In genomic region chr1:152624644-152625454, GRCm38 (mm10) we compare ENCODE assay signal across 7 mouse cellular contexts.
DNase-seq lines count a peak whose midpoint lies in the region; ATAC-seq and TF ChIP-seq lines count a peak whose summit lies in the region.

No protein-coding gene starts in this region.

- peak overlapping the region; percentile 87 for H3K9ac ChIP-seq in intestine, embryonic 16.5 days (ENCODE audit: low read depth, low read length)
- H3K9ac ChIP-seq in limb, embryonic 15.5 days = peak overlapping the region; percentile 70
- H3K9ac ChIP-seq in midbrain, embryonic 15.5 days = peak overlapping the region; percentile 67

- TF ChIP-seq CTCF in spleen, adult 2 months (IDR thresholded peaks at IDR 0.05; ENCODE audit: extremely low read depth, insufficient read depth, insufficient read length, insufficient replicate concordance) = no peak

- H3K4me3 ChIP-seq in intestine, embryonic 16.5 days (ENCODE audit: low read length) = peak overlapping the region; percentile 73
- peak overlapping the region; percentile 67 for H3K4me3 ChIP-seq in limb, embryonic 15.5 days
- H3K4me3 ChIP-seq in midbrain, embryonic 15.5 days = peak overlapping the region; percentile 78
- peak overlapping the region; percentile 72 for H3K4me3 ChIP-seq in spleen, adult 2 months (ENCODE audit: extremely low read depth, insufficient read depth, insufficient read length)

- peak; percentile 62 for DNase-seq in adrenal gland, adult 8-10 months
- DNase-seq in embryo, embryonic 10 days (ENCODE audit: low spot score) = peak; percentile 87
- DNase-seq in heart, adult 11 months = peak; percentile 99
- DNase-seq in spleen, adult 2 months (ENCODE audit: low read depth in 1 of 2, low spot score in 2 of 2) = peak; percentile 14 to 68

- H3K4me2 ChIP-seq in intestine, embryonic 16.5 days (ENCODE audit: low read depth, low read length) = peak overlapping the region; percentile 79
- H3K4me2 ChIP-seq in limb, embryonic 15.5 days = peak overlapping the region; percentile 72
- peak overlapping the region; percentile 95 for H3K4me2 ChIP-seq in midbrain, embryonic 15.5 days

- TF ChIP-seq POLR2A in spleen, adult 2 months (IDR thresholded peaks at IDR 0.05; ENCODE audit: low read depth, low read length) = 0 out of 2 replicates have a peak, but pooled peaks have one; percentile 11

- H3K27ac ChIP-seq in intestine, embryonic 16.5 days (ENCODE audit: low read length) = peak overlapping the region; percentile 91
- peak overlapping the region; percentile 86 for H3K27ac ChIP-seq in limb, embryonic 15.5 days
- H3K27ac ChIP-seq in midbrain, embryonic 15.5 days = peak overlapping the region; percentile 77
- H3K27ac ChIP-seq in spleen, adult 2 months (ENCODE audit: insufficient read depth, low read length) = peak overlapping the region; percentile 53; the same call in 1 of the 2 replicates

- H3K36me3 ChIP-seq in intestine, embryonic 16.5 days (ENCODE audit: control insufficient read depth, insufficient read depth, low read length) = no peaks in the 10 kb centered on the region
- no peaks in the 10 kb centered on the region for H3K36me3 ChIP-seq in limb, embryonic 15.5 days
- H3K36me3 ChIP-seq in midbrain, embryonic 15.5 days (replicated peaks) = no peaks in the 10 kb centered on the region
- H3K36me3 ChIP-seq in spleen, adult 2 months (ENCODE audit: control insufficient read depth, insufficient read depth, low read length) = no peaks in the 10 kb centered on the region

- ATAC-seq in intestine, embryonic 16.5 days = peak; percentile 82
- peak; percentile 63 for ATAC-seq in limb, embryonic 15.5 days (ENCODE audit: insufficient number of reproducible peaks, low FRiP score, low TSS enrichment, low read depth)
- peak; percentile 85 for ATAC-seq in midbrain, embryonic 15.5 days (replicated peaks)

- H3K27me3 ChIP-seq in intestine, embryonic 16.5 days (replicated peaks; ENCODE audit: control insufficient read depth, insufficient read depth, low read length) = no peaks in the 10 kb centered on the region
- no peaks in the 10 kb centered on the region for H3K27me3 ChIP-seq in limb, embryonic 15.5 days
- H3K27me3 ChIP-seq in midbrain, embryonic 15.5 days (replicated peaks) = peaks cover 13% of the 10 kb centered on the region
- H3K27me3 ChIP-seq in spleen, adult 2 months (ENCODE audit: control insufficient read depth, insufficient read depth, low read length) = peaks cover 3% of the 10 kb centered on the region; the same call in 1 of the 2 replicates

- no peaks in the 10 kb centered on the region for H3K9me3 ChIP-seq in intestine, embryonic 16.5 days (ENCODE audit: control insufficient read depth, low read length)
- H3K9me3 ChIP-seq in limb, embryonic 15.5 days = no peaks in the 10 kb centered on the region
- H3K9me3 ChIP-seq in midbrain, embryonic 15.5 days = no peaks in the 10 kb centered on the region

- peaks cover 32% of the 10 kb centered on the region for H3K4me1 ChIP-seq in intestine, embryonic 16.5 days (ENCODE audit: control insufficient read depth, insufficient read depth, low read length)
- H3K4me1 ChIP-seq in limb, embryonic 15.5 days = peaks cover 23% of the 10 kb centered on the region
- peaks cover 14% of the 10 kb centered on the region for H3K4me1 ChIP-seq in midbrain, embryonic 15.5 days
- peaks cover 2% of the 10 kb centered on the region; the same call in 1 of the 2 replicates for H3K4me1 ChIP-seq in spleen, adult 2 months (ENCODE audit: control insufficient read depth, insufficient read depth, insufficient read length)

- under 1% methylated on average over 61 of the region's 61 CpGs for WGBS in intestine, embryonic 16.5 days
- WGBS in limb, embryonic 15.5 days = under 1% methylated on average over 56 of the region's 61 CpGs
- under 1% methylated on average over 61 of the region's 61 CpGs for WGBS in midbrain, embryonic 15.5 days
- WGBS in spleen, adult 2 months = 2% methylated on average over 61 of the region's 61 CpGs

Comparison
In these comparisons a context has a peak if more than half of its experiments do, and no peak if none do; other contexts are left out.
1. Peak in every context shown above with its lines: DNase-seq, ATAC-seq, H3K4me3 ChIP-seq and H3K27ac ChIP-seq.
2. DNase-seq: peak in every context shown above with its lines; median percentile 99 in heart, adult 11 months; 87 in embryo, embryonic 10 days; 62 in adrenal gland, adult 8-10 months; 41 in spleen, adult 2 months.